23 mouse cellular contexts compared by ENCODE assay signal in the genomic region with DNA sequence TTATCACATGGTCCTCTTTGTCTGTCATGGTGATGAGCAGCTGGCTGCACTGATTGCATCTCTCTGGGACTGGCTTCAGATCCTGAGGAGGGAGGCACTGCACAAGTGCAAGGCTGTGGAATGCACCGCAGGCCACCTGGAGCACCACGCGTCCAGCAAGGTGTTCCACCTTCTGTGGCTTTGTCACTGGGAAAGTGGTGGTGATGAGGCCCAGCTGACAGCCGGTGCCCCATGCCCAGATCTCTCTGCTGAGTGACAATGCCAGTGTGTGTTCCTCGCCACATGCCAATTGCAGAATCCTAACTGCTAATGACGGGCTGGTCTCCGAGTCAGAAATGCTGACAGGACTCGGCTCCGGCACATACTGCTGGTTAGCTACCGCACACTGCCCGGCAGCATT. TPM values are rescaled to one million over a fixed set of nuclear protein-coding genes. Genes with fewer than 3 reads are reported as not detected.
DNase-seq lines count a peak whose midpoint lies in the region; ATAC-seq and TF ChIP-seq lines count a peak whose summit lies in the region.
"Had no signal": no experiment of that assay in that cellular context is flagged by ENCODE, and none has a peak within 500 bp of the region (broad histone marks: within the 10 kb centered on the region; RNA-seq: fewer than 3 reads in every experiment).

No protein-coding gene starts in this region.

- no peak overlapping the region for H3K4me3 ChIP-seq in hindbrain, postnatal 0 days (ENCODE audit: low read length)
- H3K4me3 ChIP-seq in hindbrain, embryonic 10.5 days: no peak overlapping the region
- H3K4me3 ChIP-seq: forebrain, embryonic 10.5 days; hindbrain, embryonic 12.5 days; intestine, embryonic 15.5 days; limb, embryonic 12.5 days; liver, embryonic 12.5 days; stomach, embryonic 15.5 days had no signal

- no peak for TF ChIP-seq CTCF in hindbrain, postnatal 0 days (IDR thresholded peaks at IDR 0.05; ENCODE audit: low read depth)

- peak overlapping the region; percentile 49; the same call in 1 of the 2 replicates for H3K27ac ChIP-seq in hindbrain, postnatal 0 days
- no peak overlapping the region for H3K27ac ChIP-seq in hindbrain, embryonic 10.5 days
- H3K27ac ChIP-seq: forebrain, embryonic 10.5 days; hindbrain, embryonic 12.5 days; intestine, embryonic 15.5 days; limb, embryonic 12.5 days; liver, embryonic 12.5 days; stomach, embryonic 15.5 days had no signal

- H3K4me1 ChIP-seq in hindbrain, postnatal 0 days (ENCODE audit: insufficient read depth, low read length): no peaks in the 10 kb centered on the region
- H3K4me1 ChIP-seq in hindbrain, embryonic 10.5 days (replicated peaks): peaks cover 2% of the 10 kb centered on the region; the same call in 1 of the 2 replicates
- H3K4me1 ChIP-seq: hindbrain, embryonic 12.5 days; intestine, embryonic 15.5 days; limb, embryonic 12.5 days; stomach, embryonic 15.5 days had no signal

- ATAC-seq in hindbrain, postnatal 0 days: peak; percentile 67
- ATAC-seq: intestine, embryonic 15.5 days; liver, embryonic 12.5 days; midbrain, embryonic 16.5 days had no signal

- no peaks in the 10 kb centered on the region for H3K9me3 ChIP-seq in hindbrain, postnatal 0 days (ENCODE audit: low read length)
- no peaks in the 10 kb centered on the region for H3K9me3 ChIP-seq in hindbrain, embryonic 10.5 days
- H3K9me3 ChIP-seq: forebrain, embryonic 10.5 days; hindbrain, embryonic 12.5 days; intestine, embryonic 15.5 days; limb, embryonic 12.5 days; liver, embryonic 12.5 days; stomach, embryonic 15.5 days had no signal

- no peak for DNase-seq in hindbrain, postnatal 0 days (ENCODE audit: low spot score)
- DNase-seq in hindbrain, embryonic 10.5 days (ENCODE audit: low spot score): no peak
- DNase-seq in brain, adult 2 months (ENCODE audit: low read depth, low spot score): peak; percentile 96
- DNase-seq in cerebellum, adult 18-20 months: peak; percentile 85 to 91
- DNase-seq in cerebellum, postnatal 25 days: peak; percentile 88 to 89
- DNase-seq in gastrocnemius, postnatal 25 days: no peak
- no peak for DNase-seq in kidney, adult 9 months
- DNase-seq: B cell, adult 2 months; gastrocnemius, postnatal 14 days; kidney, postnatal 4 days; lung, embryonic 14.5 days; lung, postnatal 36 days; thymus, adult 18-20 months had no signal

- WGBS in hindbrain, postnatal 0 days: 89% methylated on average over 11 of the region's 11 CpGs
- WGBS in hindbrain, embryonic 10.5 days: 93% methylated on average over 11 of the region's 11 CpGs

- H3K9ac ChIP-seq in hindbrain, postnatal 0 days (replicated peaks; ENCODE audit: low read length): no peak overlapping the region
- H3K9ac ChIP-seq: hindbrain, embryonic 12.5 days; intestine, embryonic 15.5 days; limb, embryonic 12.5 days; liver, embryonic 12.5 days; lung, embryonic 14.5 days; stomach, embryonic 15.5 days had no signal

- H3K4me2 ChIP-seq in hindbrain, postnatal 0 days (ENCODE audit: low read depth, low read length): no peak overlapping the region
- H3K4me2 ChIP-seq: hindbrain, embryonic 12.5 days; intestine, embryonic 15.5 days; limb, embryonic 12.5 days; liver, embryonic 12.5 days; lung, embryonic 14.5 days; stomach, embryonic 15.5 days had no signal

- peaks cover 7% of the 10 kb centered on the region; the same call in 1 of the 2 replicates for H3K36me3 ChIP-seq in hindbrain, postnatal 0 days (ENCODE audit: insufficient read depth, low read length)
- peaks cover 36% of the 10 kb centered on the region for H3K36me3 ChIP-seq in hindbrain, embryonic 10.5 days

- H3K27me3 ChIP-seq in hindbrain, postnatal 0 days (ENCODE audit: insufficient read depth, low read length): no peaks in the 10 kb centered on the region
- H3K27me3 ChIP-seq in hindbrain, embryonic 10.5 days (ENCODE audit: insufficient read depth, poor library complexity, severe bottlenecking): no peaks in the 10 kb centered on the region
- H3K27me3 ChIP-seq: hindbrain, embryonic 12.5 days; intestine, embryonic 15.5 days; limb, embryonic 12.5 days; liver, embryonic 12.5 days; stomach, embryonic 15.5 days had no signal

RNA-seq across cellular contexts. Expression of a gene that starts 21.6 kb away (rescaled TPM):
- total RNA-seq in hindbrain, postnatal 0 days (2014; rRNA removed): 32.8 and 35.9 TPM in 2 replicates
- polyA plus RNA-seq in hindbrain, postnatal 0 days (2015; fragmentation: Nextera tagmentation; extraction: Ambion mirVana): 11.6 and 12.1 TPM in 2 replicates
- 17.5 and 18.0 TPM in 2 replicates for polyA plus RNA-seq in hindbrain, embryonic 10.5 days (2016; fragmentation: Nextera tagmentation; extraction: Ambion mirVana)
- total RNA-seq in gastrocnemius, postnatal 25 days (2021): 10 to 100 TPM; 14.4 to 15.1 TPM

RNA-seq across cellular contexts. Expression of a gene that starts 41.3 kb away (rescaled TPM):
- total RNA-seq in hindbrain, postnatal 0 days (2014; rRNA removed): 1.3 TPM in 2 replicates
- polyA plus RNA-seq in hindbrain, postnatal 0 days (2015; fragmentation: Nextera tagmentation; extraction: Ambion mirVana): 1.5 and 1.8 TPM in 2 replicates
- 1.3 and 1.7 TPM in 2 replicates for polyA plus RNA-seq in hindbrain, embryonic 10.5 days (2016; fragmentation: Nextera tagmentation; extraction: Ambion mirVana)
- total RNA-seq in gastrocnemius, postnatal 25 days (2021): under 1 TPM in 1 of 2 experiments, not detected in 1; 0.20 TPM
- total RNA-seq: megakaryocyte-erythroid progenitor cell, adult 5-6 weeks; neutrophil, adult 5-6 weeks had no signal
- polyA plus RNA-seq: heart, postnatal 0 days; limb, embryonic 12.5 days; liver, embryonic 12.5 days; lung, embryonic 14.5 days had no signal

RNA-seq across cellular contexts. Expression of a gene that starts 52.3 kb away (rescaled TPM):
- total RNA-seq in hindbrain, postnatal 0 days (2014; rRNA removed): 1.4 and 2.8 TPM in 2 replicates
- 0.43 and 0.45 TPM in 2 replicates for polyA plus RNA-seq in hindbrain, postnatal 0 days (2015; fragmentation: Nextera tagmentation; extraction: Ambion mirVana)
- 0.22 and 0.51 TPM in 2 replicates for polyA plus RNA-seq in hindbrain, embryonic 10.5 days (2016; fragmentation: Nextera tagmentation; extraction: Ambion mirVana)
- under 1 TPM in 1 of 2 experiments, not detected in 1; 0.20 TPM for total RNA-seq in gastrocnemius, postnatal 25 days (2021)
- total RNA-seq: gastrocnemius, postnatal 14 days had no signal
- polyA plus RNA-seq: heart, postnatal 0 days had no signal

Comparison
In these comparisons a context has a peak if more than half of its experiments do, and no peak if none do; other contexts are left out.
1. DNase-seq: peak in brain, adult 2 months (single experiment), cerebellum, adult 18-20 months (2 of 2) and cerebellum, postnatal 25 days (2 of 2); none in hindbrain, postnatal 0 days (single experiment), hindbrain, embryonic 10.5 days (single experiment), gastrocnemius, postnatal 25 days (single experiment) and kidney, adult 9 months (single experiment).